Mouse (Mus musculus) lung, embryonic 14.5 days (tissue): Measurements from ENCODE around the gene Pkp3. TPM values are rescaled to one million over a fixed set of nuclear protein-coding genes. Genes with fewer than 3 reads are reported as not detected.

Experiments used
- ATAC-seq: fragments of 200-750 bp; cut with Nextera tagmentation; 2 replicates; pipeline ENCODE4 v1.8.0; 2017; ENCODE audit warnings: mild to moderate bottlenecking, moderate TSS enrichment, moderate library complexity; ENCODE audit not compliant: insufficient read depth
- DNase-seq: peaks from one replicate; pipeline ENCODE4 v3.0.0-alpha.2; 2015
- H3K27ac ChIP-seq: fragments of 300-500 bp; sonication (generic); 2 replicates; pipeline ENCODE4 v1.5.1; 2014; ENCODE audit warnings: low read depth, mild to moderate bottlenecking, moderate library complexity
- H3K27me3 ChIP-seq: fragments of 300-500 bp; sonication (generic); 2 replicates; pipeline ENCODE4 v1.6.1; 2014; ENCODE audit warnings: low read length, control low read depth; ENCODE audit not compliant: insufficient read depth
- H3K36me3 ChIP-seq: fragments of 300-500 bp; sonication (generic); 2 replicates; pipeline ENCODE4 v1.6.1; 2014; ENCODE audit warnings: control low read depth; ENCODE audit not compliant: insufficient read depth
- H3K4me1 ChIP-seq: fragments of 300-500 bp; sonication (generic); 2 replicates; pipeline ENCODE4 v1.6.1; 2014; ENCODE audit warnings: antibody characterized with exemption, control low read depth; ENCODE audit not compliant: insufficient read depth
- H3K4me2 ChIP-seq: fragments of 300-500 bp; sonication (generic); 2 replicates; pipeline ENCODE4 v1.6.1; 2014; ENCODE audit warnings: mild to moderate bottlenecking
- H3K4me3 ChIP-seq: fragments of 300-500 bp; sonication (generic); 2 replicates; pipeline ENCODE4 v1.5.1; 2014; ENCODE audit warnings: low read depth, low read length
- H3K9ac ChIP-seq: fragments of 300-500 bp; sonication (generic); 2 replicates; pipeline ENCODE4 v1.6.1; 2014
- H3K9me3 ChIP-seq: fragments of 300-500 bp; sonication (generic); 2 replicates; pipeline ENCODE4 v1.6.1; 2016; ENCODE audit warnings: low read depth, low read length, control low read depth
- CTCF ChIP-seq: IDR thresholded peaks from 2 replicates; pipeline ENCODE4 v1.5.1; 2016; ENCODE audit warnings: antibody characterized with exemption, low read depth
- WGBS: fragments of 180-500 bp; shearing (Covaris S2); extraction: QIAGEN DNeasy Blood & Tissue Kit; methylation state at CpG from one replicate; pipeline ENCODE4 v1.1.7; 2014; 5-methylcytosine and 5-hydroxymethylcytosine counted together
- polyA plus RNA-seq: library from polyadenylated mRNA; unstranded; fragments of >200 nt; fragmentation: Nextera tagmentation; extraction: Ambion mirVana; gene quantifications from 2 replicates; pipeline ENCODE4 v1.2.1, GENCODE M21; 2014

Pkp3 gene
- polyA plus RNA-seq, 1 experiment from 2014 or later: 8.7 TPM

DNA sequence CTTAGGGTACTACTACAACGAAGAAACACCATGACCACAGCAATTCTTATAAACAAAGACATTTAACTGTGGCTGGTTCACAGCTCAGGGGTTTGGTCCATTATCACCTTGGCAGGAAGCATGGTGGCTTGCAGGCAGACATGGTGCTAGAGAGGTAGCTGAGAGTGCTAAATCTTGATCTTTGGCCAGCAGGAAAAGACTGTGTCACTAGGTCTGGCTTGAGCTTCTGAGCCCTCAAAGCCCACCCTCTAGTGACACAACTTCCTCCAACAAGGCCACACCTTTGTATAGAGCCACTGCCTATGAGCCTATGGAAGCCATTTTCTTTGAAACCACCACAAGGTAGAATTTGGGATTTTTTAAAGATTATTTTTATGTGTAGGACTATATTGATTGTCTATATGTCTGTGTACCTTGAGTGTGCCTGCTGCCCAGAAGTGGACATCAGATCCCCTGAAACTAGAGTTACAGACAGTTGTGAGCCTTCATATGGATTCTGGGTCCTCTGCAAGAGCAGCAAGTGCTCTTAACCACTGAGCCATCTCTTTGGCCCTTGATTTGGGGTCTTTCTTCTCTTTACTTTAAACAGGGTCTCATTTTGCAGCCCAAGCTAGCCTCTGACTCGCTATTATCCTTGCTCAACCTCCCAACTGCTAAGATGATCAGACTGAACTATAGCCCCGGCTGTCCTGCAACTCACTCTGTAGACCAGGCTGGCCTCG, 38.5 kb upstream of the Pkp3 start:
- 88% methylated on average over 4 of the region's 4 CpGs for WGBS
- TF ChIP-seq CTCF: no peak
- no peaks in the 10 kb centered on the region for H3K36me3 ChIP-seq
- no peak overlapping the region for H3K4me2 ChIP-seq
- no peak for DNase-seq
- ATAC-seq: no peak
- H3K27me3 ChIP-seq: no peaks in the 10 kb centered on the region
- no peaks in the 10 kb centered on the region for H3K9me3 ChIP-seq
- no peak overlapping the region for H3K4me3 ChIP-seq
- H3K4me1 ChIP-seq: peaks cover 3% of the 10 kb centered on the region; the same call in 1 of the 2 replicates
- no peak overlapping the region for H3K27ac ChIP-seq
- H3K9ac ChIP-seq: no peak overlapping the region

GRCm38 (mm10) chr7:141040867-141041606, 37.0 kb upstream of the Pkp3 start:
- Histone ChIP-seq H3K9me3 (no peaks in the 10 kb centered on the region), H3K27me3 (no peaks in the 10 kb centered on the region), H3K4me2 (peak overlapping the region; percentile 40), H3K27ac (peak overlapping the region; percentile 97), H3K9ac (peak overlapping the region; percentile 36), H3K4me1 (peaks cover 3% of the 10 kb centered on the region; the same call in 1 of the 2 replicates), H3K4me3 (no peak overlapping the region), H3K36me3 (no peaks in the 10 kb centered on the region)
- WGBS: 29% methylated on average over 6 of the region's 9 CpGs
- ATAC-seq: peak; percentile 61
- DNase-seq: peak; percentile 68
- TF ChIP-seq CTCF: no peak

DNA sequence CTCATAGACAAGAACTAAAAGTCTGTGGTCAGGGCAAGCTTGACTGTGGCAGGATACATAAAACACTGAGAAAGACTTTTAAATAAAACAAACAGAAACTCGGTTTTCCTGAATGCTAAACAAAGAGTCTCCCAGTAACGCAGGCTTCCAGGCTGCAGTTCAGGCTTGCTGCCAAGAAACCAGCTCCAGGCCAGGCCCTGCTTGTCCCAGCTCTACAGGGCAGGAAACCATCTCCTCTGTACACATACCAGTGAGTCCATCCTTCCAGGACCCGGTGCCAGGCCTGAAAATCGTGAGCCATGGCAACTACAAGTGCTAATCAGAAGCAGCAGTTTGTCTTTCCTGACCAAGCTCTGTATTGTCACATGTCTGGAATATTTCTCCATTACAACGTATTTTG, 36.4 kb upstream of the Pkp3 start:
- Histone ChIP-seq H3K4me3 (no peak overlapping the region), H3K4me1 (peaks cover 3% of the 10 kb centered on the region; the same call in 1 of the 2 replicates), H3K27ac (peak overlapping the region; percentile 97), H3K27me3 (no peaks in the 10 kb centered on the region), H3K36me3 (no peaks in the 10 kb centered on the region), H3K9me3 (no peaks in the 10 kb centered on the region), H3K9ac (no peak overlapping the region), H3K4me2 (peak overlapping the region; percentile 25; the same call in 1 of the 2 replicates)
- DNase-seq: peak; percentile 96
- WGBS: 4% methylated on average over 5 of the region's 5 CpGs
- peak; percentile 93 for ATAC-seq
- TF ChIP-seq CTCF: no peak

DNA sequence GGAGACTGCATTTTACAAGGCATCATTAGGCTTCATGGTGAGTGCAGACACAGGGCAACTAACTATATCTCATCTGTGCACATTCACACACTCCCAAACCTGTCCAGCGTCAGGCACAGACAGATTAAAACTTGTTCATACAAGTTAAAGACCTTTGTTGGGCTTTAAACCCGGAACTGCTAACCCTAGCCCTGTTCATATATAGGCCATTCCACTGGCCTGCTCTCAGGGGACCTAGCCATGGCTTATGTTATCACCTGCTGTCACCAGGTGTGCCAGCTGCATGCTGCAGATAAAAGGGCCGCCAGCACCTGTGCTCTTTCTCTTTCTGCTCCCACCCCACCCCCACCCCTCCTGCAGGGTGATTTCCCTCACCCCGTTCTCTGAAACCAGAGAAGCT, 35.5 kb upstream of the Pkp3 start:
- H3K4me1 ChIP-seq: peaks cover 7% of the 10 kb centered on the region; the same call in 1 of the 2 replicates
- no peak overlapping the region for H3K4me2 ChIP-seq
- ATAC-seq (no peak), DNase-seq (no peak)
- no peaks in the 10 kb centered on the region for H3K9me3 ChIP-seq
- TF ChIP-seq CTCF: no peak
- H3K27me3 ChIP-seq: no peaks in the 10 kb centered on the region
- H3K4me3 ChIP-seq: no peak overlapping the region
- H3K27ac ChIP-seq: peak overlapping the region; percentile 50; the same call in 1 of the 2 replicates
- no peaks in the 10 kb centered on the region for H3K36me3 ChIP-seq
- no peak overlapping the region for H3K9ac ChIP-seq
- WGBS: 56% methylated on average over 4 of the region's 4 CpGs

GRCm38 (mm10) chr7:141046931-141047580, 31.0 kb upstream of the Pkp3 start:
- ATAC-seq: peak; percentile 5; the same call in 1 of the 2 replicates
- no peak for TF ChIP-seq CTCF
- Histone ChIP-seq H3K4me1 (0 out of 2 replicates have a peak, but pooled peaks cover 4% of the 10 kb centered on the region), H3K9ac (peak overlapping the region; percentile 27; the same call in 1 of the 2 replicates), H3K27ac (peak overlapping the region; percentile 92), H3K9me3 (no peaks in the 10 kb centered on the region), H3K36me3 (no peaks in the 10 kb centered on the region), H3K4me3 (no peak overlapping the region), H3K27me3 (no peaks in the 10 kb centered on the region), H3K4me2 (peak overlapping the region; percentile 81)
- peak; percentile 40 for DNase-seq
- 62% methylated on average over 6 of the region's 6 CpGs for WGBS

DNA sequence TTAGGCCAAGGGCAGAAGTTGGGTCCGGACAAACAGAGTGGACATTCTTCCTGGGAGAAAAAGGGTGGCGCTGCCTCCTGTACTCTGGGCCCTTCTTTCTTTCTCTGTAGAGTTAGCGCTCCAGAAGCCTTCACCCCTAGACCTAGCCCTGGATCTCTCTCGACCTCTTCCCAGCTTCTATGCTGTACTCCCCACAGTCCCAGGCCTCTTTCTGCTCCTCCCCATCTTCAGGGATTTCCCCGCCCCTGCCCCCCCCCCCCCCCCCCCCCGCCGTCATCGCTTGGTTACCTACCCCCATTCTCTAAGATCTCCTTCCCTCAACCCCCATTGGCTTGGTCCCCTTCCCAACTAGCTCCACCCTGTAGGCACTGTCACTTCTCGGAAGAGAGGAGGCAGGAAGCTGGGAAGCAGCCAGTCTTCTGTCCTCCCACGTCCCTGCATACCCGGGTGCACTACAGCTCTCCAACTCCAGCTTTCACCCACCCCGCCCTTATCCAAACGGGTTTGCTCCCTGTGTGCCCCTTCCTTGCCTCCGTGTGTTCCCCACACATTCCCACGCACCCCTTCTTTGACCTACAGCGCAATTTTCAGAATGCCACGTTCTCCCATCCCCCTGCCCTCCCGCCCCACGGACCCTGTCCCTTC, 30.3 kb upstream of the Pkp3 start:
- Histone ChIP-seq H3K9ac (peak overlapping the region; percentile 42), H3K4me1 (0 out of 2 replicates have a peak, but pooled peaks cover 4% of the 10 kb centered on the region), H3K27me3 (no peaks in the 10 kb centered on the region), H3K4me3 (peak overlapping the region; percentile 35), H3K4me2 (peak overlapping the region; percentile 81), H3K27ac (peak overlapping the region; percentile 92), H3K9me3 (no peaks in the 10 kb centered on the region), H3K36me3 (no peaks in the 10 kb centered on the region)
- ATAC-seq: peak; percentile 92
- DNase-seq: peak; percentile 88
- TF ChIP-seq CTCF: no peak
- WGBS: 5% methylated on average over 15 of the region's 19 CpGs
